Mouse (Mus musculus) E14TG2a.4 (cell line): ENCODE data around the gene Ttc9.
A peak's percentile ranks its signal among the peaks of the same experiment; 100 is the strongest.

Experiments
- H3K27me3 ChIP-seq: 2 replicates; pipeline ENCODE4 v1.6.1; 2014; ENCODE audit warnings: low read length, control low read depth; ENCODE audit not compliant: insufficient read depth
- H3K36me3 ChIP-seq: 2 replicates; pipeline ENCODE4 v1.6.1; 2014; ENCODE audit warnings: low read length, control low read depth; ENCODE audit not compliant: insufficient read depth
- H3K4me1 ChIP-seq: replicated peaks from 2 replicates; pipeline ENCODE4 v1.6.1; 2014; ENCODE audit warnings: low read depth, low read length, control low read depth
- H3K4me3 ChIP-seq: replicated peaks from 2 replicates; pipeline ENCODE4 v1.5.1; 2014; ENCODE audit warnings: mild to moderate bottlenecking, low read length
- H3K9me3 ChIP-seq: 2 replicates; pipeline ENCODE4 v1.6.1; 2014; ENCODE audit warnings: low read length, control low read depth
- CTCF ChIP-seq: conservative IDR thresholded peaks from 2 replicates; pipeline ENCODE4 v1.5.1; 2014; ENCODE audit warnings: low read length
- NANOG ChIP-seq: IDR thresholded peaks from 2 replicates; pipeline ENCODE4 v1.6.1; 2014; ENCODE audit warnings: borderline replicate concordance, low read length, mixed read lengths
- POU5F1 ChIP-seq: IDR thresholded peaks from 2 replicates; pipeline ENCODE4 v1.6.1; 2014; ENCODE audit warnings: low read length, borderline replicate concordance

The Ttc9 gene

DNA sequence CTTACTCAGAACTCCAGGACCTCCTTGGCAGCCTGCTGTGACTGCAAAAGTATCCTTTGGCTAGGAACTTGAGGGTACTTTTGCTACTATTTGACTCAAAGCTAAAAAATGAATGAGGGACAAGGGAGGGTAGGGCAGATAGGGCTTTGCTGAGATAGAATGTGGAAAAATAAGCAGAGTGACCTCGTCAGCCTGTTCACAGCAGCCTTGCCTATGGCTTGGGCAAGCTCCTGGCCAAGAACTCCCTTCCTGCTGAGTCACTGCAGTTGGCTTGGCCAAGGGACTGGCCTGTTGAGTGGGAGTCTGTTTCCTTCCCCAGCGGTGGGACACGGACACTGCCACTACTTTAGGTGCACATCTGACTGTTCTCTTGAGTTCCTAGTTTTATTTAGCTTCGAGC is 57.5 kb downstream of the Ttc9 start:
- no peak for TF ChIP-seq NANOG
- no peak overlapping the region for H3K4me3 ChIP-seq
- H3K4me1 ChIP-seq = peaks cover 58% of the 10 kb centered on the region
- no peaks in the 10 kb centered on the region for H3K36me3 ChIP-seq
- H3K9me3 ChIP-seq = no peaks in the 10 kb centered on the region
- peaks cover 17% of the 10 kb centered on the region for H3K27me3 ChIP-seq

GRCm38 (mm10) chr12:81689505-81690056 is 58.5 kb downstream of the Ttc9 start:
- TF ChIP-seq POU5F1 (no peak), NANOG (no peak), CTCF (peak; percentile 16; the same call in 1 of the 2 replicates)
- Histone ChIP-seq H3K27me3 (peaks cover 17% of the 10 kb centered on the region), H3K9me3 (no peaks in the 10 kb centered on the region), H3K4me3 (no peak overlapping the region), H3K4me1 (peaks cover 49% of the 10 kb centered on the region), H3K36me3 (no peaks in the 10 kb centered on the region)

DNA sequence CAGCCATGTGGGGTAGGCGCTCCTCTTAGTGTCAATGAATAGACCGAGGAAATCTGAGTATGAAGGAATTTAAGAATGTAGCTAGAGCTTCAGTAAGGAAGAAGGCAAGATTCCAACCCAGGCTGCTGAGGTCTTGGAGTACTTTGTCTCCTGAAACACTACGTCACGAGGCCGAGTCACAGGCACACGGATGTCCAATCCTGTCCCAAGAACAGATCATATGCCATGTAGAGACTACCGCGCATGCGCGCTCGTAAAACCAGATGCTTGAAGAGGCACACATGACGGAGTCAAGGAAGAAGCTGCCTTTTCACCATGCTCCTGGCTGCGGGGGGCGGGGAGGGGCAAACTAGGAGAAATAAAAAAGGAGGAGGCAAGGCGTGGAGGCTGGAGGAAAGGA is 59.1 kb downstream of the Ttc9 start:
- no peak overlapping the region for H3K4me3 ChIP-seq
- peaks cover 43% of the 10 kb centered on the region for H3K4me1 ChIP-seq
- no peaks in the 10 kb centered on the region for H3K36me3 ChIP-seq
- H3K9me3 ChIP-seq = no peaks in the 10 kb centered on the region
- H3K27me3 ChIP-seq = peaks cover 17% of the 10 kb centered on the region
- TF ChIP-seq NANOG = no peak
- no peak for TF ChIP-seq CTCF
- TF ChIP-seq POU5F1 = no peak

DNA sequence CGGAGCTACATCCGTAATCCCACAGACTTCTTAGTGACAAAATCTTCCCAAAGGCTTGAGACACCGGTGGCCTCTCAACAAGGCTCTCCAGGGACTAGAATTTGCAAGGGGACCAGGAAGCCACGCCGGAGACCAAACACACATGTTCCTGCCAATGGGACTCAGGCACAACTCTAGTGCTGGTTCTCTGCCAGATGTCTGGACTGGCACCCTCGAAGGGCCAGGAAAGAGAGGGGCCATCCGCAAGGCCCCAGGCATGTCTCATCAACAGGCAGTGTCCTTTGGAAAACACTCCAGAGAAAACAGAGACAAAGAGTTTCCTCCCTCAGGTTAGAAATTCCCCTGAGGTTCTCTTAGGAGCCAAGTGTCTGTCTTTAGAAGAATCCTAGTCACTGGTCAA is 59.7 kb downstream of the Ttc9 start:
- H3K27me3 ChIP-seq = peaks cover 17% of the 10 kb centered on the region
- peaks cover 37% of the 10 kb centered on the region for H3K4me1 ChIP-seq
- H3K36me3 ChIP-seq = no peaks in the 10 kb centered on the region
- TF ChIP-seq CTCF = no peak
- no peak for TF ChIP-seq POU5F1
- TF ChIP-seq NANOG = no peak
- H3K4me3 ChIP-seq = no peak overlapping the region
- no peaks in the 10 kb centered on the region for H3K9me3 ChIP-seq

- Histone ChIP-seq H3K36me3 (no peaks in the 10 kb centered on the region), H3K4me1 (peaks cover 32% of the 10 kb centered on the region), H3K4me3 (no peak overlapping the region), H3K9me3 (no peaks in the 10 kb centered on the region), H3K27me3 (peaks cover 17% of the 10 kb centered on the region)
- TF ChIP-seq NANOG (no peak), CTCF (no peak), POU5F1 (no peak)
Observed at GRCm38 (mm10) chr12:81691177-81691730, 60.2 kb downstream of the Ttc9 start.

DNA sequence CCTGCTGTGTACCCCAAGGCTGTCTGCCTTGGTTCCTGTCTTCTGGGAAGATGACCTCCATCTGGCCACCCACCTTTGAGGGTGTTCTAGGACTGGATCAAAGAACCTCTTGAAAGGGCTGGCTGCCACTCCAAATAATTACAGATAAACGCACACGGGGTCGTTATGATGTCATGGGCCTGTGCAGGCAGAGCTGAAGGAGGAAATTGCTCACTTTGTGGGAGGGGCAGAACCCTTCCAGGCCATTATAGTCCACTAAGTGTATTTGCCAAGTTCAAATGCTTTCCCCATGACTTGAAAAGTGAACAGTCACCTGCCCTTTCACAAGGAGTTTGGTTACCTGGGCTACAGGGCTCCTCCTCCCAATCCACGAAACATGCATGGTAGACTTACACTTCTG is 67.0 kb downstream of the Ttc9 start:
- H3K4me1 ChIP-seq = peaks cover 6% of the 10 kb centered on the region; the same call in 1 of the 2 replicates
- H3K9me3 ChIP-seq = no peaks in the 10 kb centered on the region
- H3K4me3 ChIP-seq = no peak overlapping the region
- no peaks in the 10 kb centered on the region for H3K36me3 ChIP-seq
- TF ChIP-seq CTCF = no peak
- TF ChIP-seq NANOG = no peak
- TF ChIP-seq POU5F1 = no peak
- H3K27me3 ChIP-seq = 0 out of 2 replicates have a peak, but pooled peaks cover 3% of the 10 kb centered on the region

GRCm38 (mm10) chr12:81702903-81703302 is 71.9 kb downstream of the Ttc9 start:
- Histone ChIP-seq H3K36me3 (no peaks in the 10 kb centered on the region), H3K4me3 (no peak overlapping the region), H3K9me3 (no peaks in the 10 kb centered on the region), H3K27me3 (0 out of 2 replicates have a peak, but pooled peaks cover 3% of the 10 kb centered on the region), H3K4me1 (peaks cover 4% of the 10 kb centered on the region; the same call in 1 of the 2 replicates)
- TF ChIP-seq CTCF = 0 out of 2 replicates have a peak, but pooled peaks have one; percentile 26
- TF ChIP-seq NANOG = no peak

DNA sequence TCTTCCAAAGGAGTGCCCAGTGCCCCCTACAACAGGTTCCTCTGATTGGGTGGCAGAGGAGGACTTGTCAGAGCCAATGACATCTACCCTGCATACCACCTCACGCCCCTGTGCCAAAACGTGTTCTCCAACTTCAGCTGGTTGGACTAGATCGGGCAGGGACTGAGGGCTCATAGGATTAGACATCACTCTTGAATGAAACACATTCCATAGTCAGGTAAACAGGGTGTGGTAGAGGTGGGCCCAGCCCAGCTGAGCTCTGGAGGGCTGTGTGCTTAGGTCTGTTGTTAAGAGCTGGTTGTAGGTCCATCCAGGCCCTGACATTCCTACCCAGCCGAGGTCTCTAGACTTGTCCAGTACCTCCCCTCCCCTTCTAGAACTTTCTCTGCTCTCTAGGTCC is 81.6 kb downstream of the Ttc9 start:
- H3K4me3 ChIP-seq = no peak overlapping the region
- H3K4me1 ChIP-seq = peaks cover 31% of the 10 kb centered on the region
- H3K36me3 ChIP-seq = no peaks in the 10 kb centered on the region
- peaks cover 8% of the 10 kb centered on the region; the same call in 1 of the 2 replicates for H3K27me3 ChIP-seq
- H3K9me3 ChIP-seq = no peaks in the 10 kb centered on the region
- TF ChIP-seq POU5F1 (no peak), CTCF (no peak), NANOG (no peak)
